Mouse (Mus musculus): ENCODE results near the gene Cmss1. TPM values are rescaled to one million over a fixed set of nuclear protein-coding genes. Genes with fewer than 3 reads are reported as not detected.

Gene Cmss1
- polyA plus RNA-seq, 1 experiment, result 82.2 TPM

DNA sequence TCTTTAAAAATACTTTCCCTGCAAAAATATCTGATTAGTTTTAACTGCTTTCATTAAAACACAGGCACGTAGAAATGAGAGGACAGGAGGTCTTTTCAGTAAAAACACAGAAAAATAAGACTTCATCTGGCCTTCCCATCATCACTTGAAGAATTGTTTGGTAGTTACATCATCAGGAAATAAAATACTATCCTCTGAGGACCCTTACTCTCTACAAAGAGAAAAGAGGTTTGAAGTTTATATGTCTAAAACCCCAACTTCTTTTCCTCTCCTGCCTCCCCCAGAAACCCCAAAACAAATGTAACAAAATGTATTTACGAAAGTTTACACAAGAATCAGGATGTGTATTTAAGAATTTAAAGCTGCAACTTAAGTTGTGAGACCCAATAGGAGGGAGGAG lies 58.1 kb downstream of the Cmss1 start:
- TF ChIP-seq GATA1 (IDR thresholded peaks at IDR 0.05; ENCODE audit: low read length), result no peak

DNA sequence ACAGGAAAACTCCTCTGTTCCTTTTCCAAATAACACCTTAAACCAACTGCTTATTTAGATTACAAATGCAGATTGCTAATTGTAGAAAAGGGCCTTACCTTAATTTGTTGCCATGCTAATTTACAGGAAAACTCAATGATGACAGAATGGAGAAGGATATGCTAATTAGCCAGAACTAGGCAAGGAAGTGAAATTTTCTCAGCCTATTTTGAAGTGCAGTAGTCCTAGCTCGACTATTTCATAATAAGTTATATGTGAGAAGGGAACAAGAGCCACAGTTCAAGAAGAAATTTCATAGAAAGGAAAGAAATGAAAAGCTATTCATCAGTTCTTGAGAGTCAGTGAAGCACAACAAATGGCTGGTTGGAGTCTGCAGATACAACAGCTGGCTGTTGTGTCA lies 60.3 kb downstream of the Cmss1 start:
- TF ChIP-seq GATA1 (IDR thresholded peaks at IDR 0.05; ENCODE audit: low read length), result no peak

DNA sequence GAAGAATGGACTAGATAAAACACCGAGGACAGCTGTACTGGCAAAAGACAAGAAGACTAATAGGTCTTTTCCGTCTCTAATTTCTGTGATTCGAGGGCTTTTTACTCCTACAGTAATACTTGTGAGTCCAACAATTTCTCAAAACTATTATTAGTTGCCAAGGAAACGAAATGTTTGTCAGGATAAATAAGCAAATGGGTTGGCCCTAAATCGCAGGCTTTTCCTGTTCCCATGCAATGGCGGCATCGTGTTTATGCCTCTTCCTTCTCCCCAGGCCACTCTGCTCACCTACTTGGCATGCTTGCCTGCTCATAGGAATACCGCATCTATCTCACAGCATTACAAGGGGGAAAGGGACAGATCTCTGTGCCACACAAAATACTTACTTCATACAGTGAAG lies 62.2 kb downstream of the Cmss1 start:
- no peak for TF ChIP-seq GATA1 (IDR thresholded peaks at IDR 0.05; ENCODE audit: low read length)

DNA sequence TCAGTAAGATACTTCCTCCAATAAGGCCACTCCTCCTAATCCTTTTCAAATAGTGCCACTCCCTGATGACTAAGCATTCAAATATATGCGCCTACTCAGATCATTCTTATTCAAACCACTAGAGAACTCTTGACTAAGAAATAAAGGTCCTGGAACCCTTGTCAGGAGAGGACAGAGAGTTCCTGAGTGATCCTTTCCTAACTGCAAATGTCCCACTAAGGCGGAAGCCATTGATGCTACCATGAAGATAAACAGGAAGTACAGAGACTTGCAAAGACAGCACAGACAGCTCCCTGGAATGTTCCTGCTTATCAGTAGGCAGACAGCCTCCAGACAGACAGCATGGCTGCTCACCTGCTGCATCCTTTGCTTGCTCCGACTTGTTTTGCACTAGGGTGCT lies 63.4 kb downstream of the Cmss1 start:
- no peak for TF ChIP-seq GATA1 (IDR thresholded peaks at IDR 0.05; ENCODE audit: low read length)

DNA sequence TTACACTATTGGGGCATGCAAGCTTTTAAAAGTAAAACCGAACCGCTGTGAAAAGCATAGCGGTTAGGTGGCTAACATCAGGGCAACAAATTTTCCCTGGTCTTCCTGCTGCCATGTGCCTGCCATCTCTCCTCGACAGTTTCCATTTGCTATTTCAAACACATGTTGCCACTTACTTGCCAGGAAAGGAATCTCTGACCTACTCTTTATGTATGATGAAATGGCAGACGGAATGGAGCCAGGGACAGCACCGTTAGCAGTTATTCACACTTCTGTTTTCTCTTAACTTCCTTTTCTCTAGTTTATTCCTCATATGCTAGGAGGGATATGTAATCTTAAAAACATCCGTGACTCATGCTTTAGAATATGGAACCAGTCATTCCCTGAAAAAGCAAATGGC lies 70.2 kb downstream of the Cmss1 start:
- no peak for TF ChIP-seq GATA1 (IDR thresholded peaks at IDR 0.05; ENCODE audit: low read length)

DNA sequence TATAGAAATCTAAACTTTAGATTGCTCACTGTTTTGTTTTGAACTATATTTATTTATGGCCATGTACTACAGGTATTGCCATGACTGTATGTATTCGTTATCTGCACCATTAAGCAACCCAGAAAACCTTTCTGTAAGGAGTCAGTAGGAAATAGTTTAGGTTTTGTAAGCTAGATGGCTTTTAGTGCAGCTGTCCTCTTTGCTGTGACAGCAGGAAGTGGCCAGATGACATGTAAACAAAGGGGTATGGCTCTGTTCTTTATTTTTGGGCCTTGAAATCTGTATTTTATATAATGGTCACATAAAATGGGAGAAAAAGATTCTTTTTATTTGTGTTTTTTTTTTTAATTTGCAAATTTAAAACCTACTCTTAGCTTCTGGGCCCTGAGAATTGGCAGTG lies 71.9 kb downstream of the Cmss1 start:
- TF ChIP-seq GATA1 (IDR thresholded peaks at IDR 0.05; ENCODE audit: low read length), result no peak

DNA sequence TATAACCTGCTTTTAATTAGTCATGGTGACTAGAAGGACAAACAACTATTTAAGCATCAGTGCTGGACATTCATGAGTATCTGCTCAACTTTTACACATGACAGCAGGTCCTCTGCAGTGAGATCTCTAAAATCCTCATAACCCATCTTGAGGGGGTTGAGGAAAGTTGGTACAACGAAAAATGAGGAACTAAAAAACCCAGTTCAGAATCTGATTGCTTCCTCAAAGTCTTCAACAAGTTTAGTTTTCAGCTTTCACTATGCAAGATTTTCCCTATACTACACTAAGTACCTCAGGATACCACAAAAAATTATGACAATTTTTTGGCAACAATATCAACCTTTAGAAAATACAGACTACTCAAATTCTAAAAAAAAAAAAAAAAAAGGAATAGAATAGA lies 72.3 kb downstream of the Cmss1 start:
- no peak for TF ChIP-seq GATA1 (IDR thresholded peaks at IDR 0.05; ENCODE audit: low read length)

DNA sequence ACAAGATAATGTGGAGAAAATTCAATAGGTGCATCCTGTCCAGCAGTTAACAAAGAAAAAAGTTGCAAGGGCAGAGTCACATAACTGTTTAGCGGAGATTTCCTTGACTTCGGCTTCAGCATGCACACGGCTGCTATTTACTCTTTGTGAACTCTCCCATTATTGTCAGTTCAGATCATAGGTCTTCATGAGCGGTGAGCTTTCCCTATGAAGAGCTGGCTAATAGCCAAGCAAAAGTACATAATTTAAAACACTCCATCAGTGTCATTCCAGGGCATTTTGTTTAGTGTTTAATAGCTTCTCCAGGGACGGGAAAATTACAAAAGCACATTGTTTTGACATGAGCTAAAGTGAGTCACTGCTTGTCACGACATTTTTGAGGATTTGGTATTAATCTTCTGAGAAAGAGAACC lies 74.6 kb downstream of the Cmss1 start:
- no peak for TF ChIP-seq GATA1 (IDR thresholded peaks at IDR 0.05; ENCODE audit: low read length)

DNA sequence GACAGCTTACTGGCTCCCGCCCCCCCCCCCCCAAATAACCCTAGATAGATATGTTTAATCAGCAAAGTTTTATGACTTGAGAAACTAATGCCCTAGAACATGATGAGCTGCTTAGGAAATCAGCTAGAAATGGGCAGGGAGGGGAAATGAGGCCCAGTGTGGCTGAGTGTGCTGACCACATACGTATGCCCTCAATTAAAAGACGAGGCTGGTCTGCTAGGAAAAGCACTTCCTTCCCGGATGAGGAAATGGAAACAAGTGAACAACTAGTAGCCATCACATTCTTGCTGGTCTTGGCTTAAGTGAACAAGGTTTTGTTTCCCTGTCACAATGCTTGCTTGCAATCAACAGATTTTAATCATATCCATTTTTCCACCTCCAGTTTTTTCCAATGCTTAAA lies 76.1 kb downstream of the Cmss1 start:
- TF ChIP-seq GATA1 (IDR thresholded peaks at IDR 0.05; ENCODE audit: low read length), result no peak

DNA sequence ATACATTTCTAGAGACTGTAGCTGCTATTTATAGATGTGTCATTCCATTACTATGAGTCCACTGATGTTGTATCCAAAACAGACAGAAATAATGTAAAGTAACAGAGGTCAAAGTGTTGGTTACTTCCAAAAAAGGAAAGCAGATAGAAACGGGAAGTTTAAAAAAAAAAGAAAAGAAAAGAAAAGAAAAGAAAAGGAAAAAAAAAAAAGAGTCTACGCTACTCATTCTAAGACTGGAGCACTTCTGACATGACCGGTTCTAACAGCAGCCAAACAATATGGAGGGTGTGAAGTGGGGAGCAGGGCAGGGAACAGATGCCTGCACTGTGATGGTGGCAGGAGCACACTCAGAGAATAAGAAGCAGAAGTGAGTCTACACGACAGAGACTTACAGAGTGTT lies 78.2 kb downstream of the Cmss1 start:
- TF ChIP-seq GATA1 (IDR thresholded peaks at IDR 0.05; ENCODE audit: low read length), result no peak

DNA sequence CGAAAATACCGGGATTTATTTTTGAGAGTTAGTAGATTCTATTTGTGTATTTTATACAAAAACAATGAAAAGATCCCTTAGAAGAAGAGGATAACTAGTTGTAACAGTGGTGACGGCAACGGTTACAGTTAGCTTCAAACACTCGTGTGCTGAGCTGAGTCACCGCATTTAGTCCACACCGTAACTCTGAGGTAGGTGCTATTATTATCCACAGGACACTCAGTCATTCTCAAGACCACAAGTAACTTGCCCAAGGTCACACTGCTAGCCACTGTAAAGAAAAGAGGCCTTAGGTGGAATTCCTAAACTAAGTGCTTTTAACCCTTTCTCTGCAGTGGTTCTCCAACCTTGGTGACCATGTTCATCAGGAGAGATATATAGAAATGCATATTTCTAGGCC lies 79.8 kb downstream of the Cmss1 start:
- no peak for TF ChIP-seq GATA1 (IDR thresholded peaks at IDR 0.05; ENCODE audit: low read length)

DNA sequence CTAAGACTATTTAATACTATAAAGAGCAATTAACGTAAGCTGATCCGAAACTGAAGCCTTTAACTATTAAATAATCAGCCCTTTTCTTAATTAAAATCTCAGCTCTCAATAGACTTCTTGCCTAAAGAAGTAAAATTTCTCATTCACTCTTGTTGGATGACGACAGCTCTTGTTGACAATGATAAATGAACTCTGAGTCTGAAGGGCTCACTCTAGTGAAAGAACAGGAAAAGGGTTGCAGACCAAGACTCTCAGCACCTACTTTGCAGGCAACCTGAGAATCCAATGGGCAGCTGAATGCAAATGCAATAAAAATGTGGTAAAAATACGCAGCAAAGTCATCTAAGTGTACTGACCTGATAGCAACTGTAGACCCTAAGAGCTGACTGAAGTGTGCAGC lies 81.2 kb downstream of the Cmss1 start:
- TF ChIP-seq GATA1 (IDR thresholded peaks at IDR 0.05; ENCODE audit: low read length), result no peak

DNA sequence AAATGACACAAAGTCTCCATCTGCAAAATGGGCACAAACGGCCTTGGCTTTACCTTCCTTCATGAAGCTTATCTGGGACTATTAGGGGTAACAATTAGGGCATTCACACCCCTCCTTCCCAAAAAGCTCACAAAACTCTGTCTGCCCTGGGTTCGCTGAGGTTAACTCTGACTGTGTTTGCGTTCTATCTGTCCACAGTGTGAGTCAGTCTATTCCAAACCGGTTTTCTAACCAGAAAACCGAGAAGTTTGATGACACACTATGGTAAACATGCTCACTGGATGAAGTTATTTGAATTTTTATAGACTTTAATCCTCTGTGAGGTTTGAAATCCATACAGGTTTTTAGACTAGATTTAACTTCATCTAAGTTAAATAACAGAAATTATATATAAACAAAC lies 81.6 kb downstream of the Cmss1 start:
- no peak for TF ChIP-seq GATA1 (IDR thresholded peaks at IDR 0.05; ENCODE audit: low read length)

DNA sequence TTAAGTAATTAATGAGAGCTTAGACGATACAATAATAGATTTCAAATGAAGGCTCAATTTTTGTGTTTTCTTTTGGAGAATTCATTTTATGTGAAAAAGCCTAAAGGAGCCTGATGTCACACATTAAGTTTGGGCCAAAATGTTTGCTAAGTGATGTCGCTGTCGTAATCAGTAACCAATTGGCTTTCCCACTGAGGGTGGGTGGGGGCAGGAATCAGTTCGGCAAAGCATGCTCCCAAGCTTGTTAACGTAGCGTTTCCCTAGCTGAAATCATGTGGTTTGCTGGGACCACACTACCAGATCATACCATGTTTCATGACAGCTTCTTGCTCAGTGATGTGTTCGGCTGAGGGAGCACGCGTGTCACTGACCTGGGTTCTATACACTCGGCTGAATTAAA lies 91.0 kb downstream of the Cmss1 start:
- no peak for TF ChIP-seq GATA1 (IDR thresholded peaks at IDR 0.05; ENCODE audit: low read length)

DNA sequence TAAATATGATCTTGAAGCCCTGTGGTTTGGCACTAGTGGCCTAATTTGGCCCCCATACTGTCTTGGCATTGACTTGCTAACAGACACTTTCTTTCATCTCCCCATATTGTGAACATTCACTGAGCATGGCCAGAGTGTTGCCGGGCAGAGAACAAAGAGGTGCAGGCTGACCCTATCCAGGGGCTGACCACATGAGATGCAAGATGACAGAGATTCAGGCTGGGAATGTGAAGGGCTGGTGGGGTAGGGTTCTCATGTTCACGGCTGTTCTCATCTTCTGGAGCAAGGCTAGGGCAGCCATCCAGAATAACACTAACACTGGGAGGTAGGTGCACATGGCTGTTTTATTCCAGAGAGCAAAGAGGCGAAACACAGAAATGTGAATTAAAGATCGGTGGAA lies 92.3 kb downstream of the Cmss1 start:
- TF ChIP-seq GATA1 (IDR thresholded peaks at IDR 0.05; ENCODE audit: low read length), result no peak

DNA sequence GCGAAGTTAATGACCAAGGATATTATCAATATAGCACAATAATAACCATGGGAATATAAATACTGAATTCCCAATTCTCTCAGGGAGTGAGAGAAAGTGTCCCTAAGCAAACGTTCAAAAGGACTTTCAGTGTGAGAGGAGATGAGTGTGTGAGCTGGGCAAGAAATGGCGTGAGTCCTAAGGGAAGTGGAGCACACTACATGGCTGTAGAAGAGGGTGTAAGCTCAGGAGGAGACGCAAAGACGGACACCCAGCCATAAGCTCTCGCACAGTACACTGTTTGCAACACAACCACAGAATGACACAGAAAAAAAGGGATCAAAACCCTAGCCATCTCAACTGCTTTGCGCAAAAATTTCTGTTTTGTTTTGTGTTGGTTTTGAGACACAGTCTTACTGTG lies 93.1 kb downstream of the Cmss1 start:
- no peak for TF ChIP-seq GATA1 (IDR thresholded peaks at IDR 0.05; ENCODE audit: low read length)

DNA sequence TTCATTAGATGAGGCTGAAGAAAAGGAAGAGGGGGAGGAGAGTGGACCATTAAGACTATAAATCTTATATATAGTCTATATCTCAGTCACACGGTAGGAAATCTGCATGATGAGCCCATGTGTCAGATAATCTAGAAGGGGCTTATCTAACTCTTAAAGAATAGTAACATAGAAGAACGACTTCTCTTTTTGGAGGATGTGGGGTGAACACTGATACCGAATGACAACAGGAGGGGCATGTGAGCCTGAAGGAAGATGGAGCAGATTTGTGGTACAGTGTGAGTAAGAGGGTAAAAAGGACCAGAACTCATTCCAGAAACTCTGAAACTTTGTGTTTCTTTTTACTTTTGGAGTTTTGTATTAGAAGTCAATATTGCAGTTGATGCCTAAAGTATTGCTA lies 97.6 kb downstream of the Cmss1 start:
- TF ChIP-seq GATA1 (IDR thresholded peaks at IDR 0.05; ENCODE audit: low read length), result no peak

DNA sequence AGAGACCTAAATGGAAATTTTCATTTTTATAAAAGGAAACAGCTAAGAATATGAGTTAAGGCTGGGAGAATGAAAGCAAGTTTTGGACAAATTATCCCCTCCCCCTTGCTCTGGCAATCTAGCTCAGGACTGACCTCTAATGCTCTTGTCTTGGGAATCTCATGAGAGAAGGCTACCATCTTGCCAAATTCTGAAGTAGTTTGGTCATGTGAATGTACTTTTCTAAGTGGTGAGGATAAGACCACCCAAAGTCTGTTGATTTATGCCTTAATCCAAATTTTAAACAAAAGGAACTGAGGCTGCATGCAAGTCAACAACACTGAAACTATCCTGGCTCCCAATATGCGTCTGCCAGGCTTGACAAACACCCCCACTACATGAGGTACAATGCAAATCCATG lies 98.3 kb downstream of the Cmss1 start:
- no peak for TF ChIP-seq GATA1 (IDR thresholded peaks at IDR 0.05; ENCODE audit: low read length)

DNA sequence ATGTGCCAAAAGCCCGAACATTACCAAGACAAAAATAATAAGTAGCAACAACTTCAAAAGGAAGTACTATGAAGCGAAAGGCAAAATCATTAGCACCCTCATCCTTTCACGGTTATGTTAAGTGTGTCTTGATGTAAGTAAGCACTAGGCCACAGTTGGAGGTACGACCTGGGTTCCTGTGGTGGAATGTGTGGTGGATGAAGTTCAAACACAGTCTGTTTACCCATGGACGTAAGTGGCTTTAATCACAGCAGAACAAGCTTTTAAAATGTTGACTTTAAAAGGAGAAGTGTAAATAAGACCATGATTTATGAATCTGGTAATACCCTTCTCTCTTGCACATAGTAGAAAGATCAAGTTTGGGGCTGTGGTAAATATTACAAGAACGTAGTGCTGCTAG lies 100.5 kb downstream of the Cmss1 start:
- no peak for TF ChIP-seq GATA1 (IDR thresholded peaks at IDR 0.05; ENCODE audit: low read length)
